Mouse (Mus musculus) neural tube, embryonic 15.5 days (tissue): ENCODE data around the gene Mprip. TPM values are rescaled to one million over a fixed set of nuclear protein-coding genes. Genes with fewer than 3 reads are reported as not detected.

Source experiments
- polyA plus RNA-seq: library from polyadenylated mRNA; unstranded; fragments of >200 nt; fragmentation: Nextera tagmentation; extraction: Ambion mirVana; gene quantifications from 2 replicates; pipeline ENCODE4 v1.2.1, GENCODE M21; 2015

Gene Mprip
- polyA plus RNA-seq, 1 experiment from 2014 or later, result 65.8 TPM

Other genes starting within 250 kb of the Mprip start
- gene Jmjd4, start 211.3 kb upstream of the Mprip start, polyA plus RNA-seq, result 20.2 and 20.5 TPM in 2 replicates
- gene Snap47, start 210.1 kb upstream of the Mprip start, polyA plus RNA-seq, result 541 and 630 TPM in 2 replicates
- 8.9 and 10.7 TPM in 2 replicates for gene Zfp867, start 188.8 kb upstream of the Mprip start, polyA plus RNA-seq
- gene Zkscan17, start 134.6 kb upstream of the Mprip start, polyA plus RNA-seq, result 12.9 and 14.7 TPM in 2 replicates
- 0.20 and 0.24 TPM in 2 replicates for gene Nlrp3, start 119.7 kb upstream of the Mprip start, polyA plus RNA-seq
- gene Olfr222, start 85.1 kb upstream of the Mprip start, polyA plus RNA-seq, result not detected in 2 replicates
- not detected in 2 replicates for gene Olfr223, start 68.0 kb upstream of the Mprip start, polyA plus RNA-seq
- 17.2 and 19.6 TPM in 2 replicates for gene Pld6, start 126.3 kb downstream of the Mprip start, polyA plus RNA-seq
- 41.8 TPM in 2 replicates for gene Flcn, start 148.7 kb downstream of the Mprip start, polyA plus RNA-seq
- 71.6 and 84.2 TPM in 2 replicates for gene Nt5m, start 178.1 kb downstream of the Mprip start, polyA plus RNA-seq
- 194 and 195 TPM in 2 replicates for gene Cops3, start 178.5 kb downstream of the Mprip start, polyA plus RNA-seq